Mouse (Mus musculus): ENCODE results near the gene Eif2b4.

Gene Eif2b4

GRCm38 (mm10) chr5:31154152-31154553 lies 39.1 kb downstream of the Eif2b4 start, which contains the start of gene Mpv17:
TSS of gene Mpv17 (minus strand) at chr5:31154251.
- in situ Hi-C loops (cut with MboI, MseI): no loop called here

GRCm38 (mm10) chr5:31153516-31154151 lies 39.6 kb downstream of the Eif2b4 start:
- in situ Hi-C loops (cut with MboI, MseI): no loop called here

GRCm38 (mm10) chr5:31151746-31152145 lies 41.5 kb downstream of the Eif2b4 start:
- in situ Hi-C loops (cut with MboI, MseI): no loop called here

GRCm38 (mm10) chr5:31149781-31150180 lies 43.4 kb downstream of the Eif2b4 start:
- in situ Hi-C loops (cut with MboI, MseI): no loop called here

- in situ Hi-C loops (cut with MboI, MseI): no loop called here
These were observed 54.2 kb downstream of the Eif2b4 start for GRCm38 (mm10) chr5:31138968-31139425.

GRCm38 (mm10) chr5:31138241-31138967 lies 54.8 kb downstream of the Eif2b4 start, which contains the start of gene Ucn:
TSS of gene Ucn (minus strand) at chr5:31138829.
- in situ Hi-C loops (cut with MboI, MseI): no loop called here

- in situ Hi-C loops (cut with MboI, MseI): no loop called here
These were observed 55.6 kb downstream of the Eif2b4 start for GRCm38 (mm10) chr5:31137658-31138057.

All from T-helper 1 cell (primary cell).